Mouse (Mus musculus) heart, postnatal 0 days (tissue): ENCODE data around the gene Stx1b. TPM values are rescaled to one million over a fixed set of nuclear protein-coding genes. Genes with fewer than 3 reads are reported as not detected.
A peak's percentile ranks its signal among the peaks of the same experiment; 100 is the strongest.

Experiments
- ATAC-seq: fragments of 200-750 bp; cut with Nextera tagmentation; 2 replicates; pipeline ENCODE4 v1.8.0; 2017; ENCODE audit warnings: low read depth, moderate number of reproducible peaks, moderate library complexity; ENCODE audit not compliant: insufficient read depth
- DNase-seq: peaks from one replicate; pipeline ENCODE4 v3.0.0-alpha.2; 2016; ENCODE audit warnings: low spot score
- H3K27ac ChIP-seq: fragments of 300-500 bp; sonication (generic); 2 replicates; pipeline ENCODE4 v1.5.1; 2014; ENCODE audit warnings: low read depth, mild to moderate bottlenecking
- H3K27me3 ChIP-seq: fragments of 300-500 bp; sonication (generic); 2 replicates; pipeline ENCODE4 v1.6.1; 2014; ENCODE audit warnings: low read length, mixed read lengths; ENCODE audit not compliant: control insufficient read depth, insufficient read depth
- H3K36me3 ChIP-seq: fragments of 300-500 bp; sonication (generic); replicated peaks from 2 replicates; pipeline ENCODE4 v1.6.1; 2014; ENCODE audit warnings: low read length, mixed read lengths; ENCODE audit not compliant: control insufficient read depth, insufficient read depth
- H3K4me1 ChIP-seq: fragments of 300-500 bp; sonication (generic); 2 replicates; pipeline ENCODE4 v1.6.1; 2014; ENCODE audit warnings: antibody characterized with exemption; ENCODE audit not compliant: control insufficient read depth, insufficient read depth
- H3K4me2 ChIP-seq: fragments of 300-500 bp; sonication (generic); 2 replicates; pipeline ENCODE4 v1.6.1; 2014; ENCODE audit warnings: low read depth, mild to moderate bottlenecking, low read length, moderate library complexity
- H3K4me3 ChIP-seq: fragments of 300-500 bp; sonication (generic); 2 replicates; pipeline ENCODE4 v1.5.1; 2014; ENCODE audit warnings: low read depth, low read length
- H3K9ac ChIP-seq: fragments of 300-500 bp; sonication (generic); replicated peaks from 2 replicates; pipeline ENCODE4 v1.6.1; 2014; ENCODE audit warnings: low read depth, low read length, mixed read lengths
- H3K9me3 ChIP-seq: fragments of 300-500 bp; sonication (generic); replicated peaks from 2 replicates; pipeline ENCODE4 v1.6.1; 2016; ENCODE audit warnings: low read length; ENCODE audit not compliant: control insufficient read depth
- CTCF ChIP-seq: IDR thresholded peaks from 2 replicates; pipeline ENCODE4 v1.5.1; 2016; ENCODE audit warnings: antibody characterized with exemption, control low read depth, low read depth
- EP300 ChIP-seq: IDR thresholded peaks from 2 replicates; pipeline ENCODE4 v1.6.1; 2016; ENCODE audit warnings: antibody characterized with exemption, low read depth
- WGBS: fragments of 180-500 bp; shearing (Covaris S2); extraction: QIAGEN DNeasy Blood & Tissue Kit; methylation state at CpG from one replicate; pipeline ENCODE4 v1.1.7; 2014; 5-methylcytosine and 5-hydroxymethylcytosine counted together
- polyA plus RNA-seq: library from polyadenylated mRNA; unstranded; fragments of >200 nt; fragmentation: Nextera tagmentation; extraction: Ambion mirVana; gene quantifications from 2 replicates; pipeline ENCODE4 v1.2.1, GENCODE M21; 2015
- total RNA-seq: library from RNA; depleted of rRNA; stranded (reverse); fragments of >200 nt; gene quantifications from 2 replicates; pipeline ENCODE4 v1.2.3, GENCODE M21; 2014; ENCODE audit warnings: low replicate concordance

Gene Stx1b
- total and polyA plus RNA-seq, 2 experiments from 2014 or later: 0.15 to 0.51 TPM

DNA sequence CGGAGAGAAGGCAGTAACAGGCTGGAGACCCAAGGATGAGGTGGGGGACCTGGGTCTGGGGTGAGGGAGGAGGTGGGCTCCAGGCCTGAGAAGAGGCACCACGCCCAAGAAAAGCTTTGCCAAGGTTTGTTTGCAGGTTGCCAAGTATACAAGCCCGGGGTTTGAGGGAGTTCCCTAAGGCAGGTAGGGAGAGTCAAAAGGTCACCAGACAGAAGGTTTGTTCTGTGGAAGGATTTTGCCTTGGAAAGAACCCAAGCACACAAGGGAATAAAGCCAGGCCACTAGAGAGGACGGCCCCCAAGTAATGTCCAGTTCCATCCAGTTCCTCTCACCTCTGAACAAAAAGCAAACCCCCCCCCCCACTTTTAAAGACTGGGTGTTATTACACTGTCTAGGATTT is 13.1 kb downstream of the Stx1b start:
- DNase-seq: no peak
- Histone ChIP-seq H3K4me2 (no peak overlapping the region), H3K9ac (no peak overlapping the region), H3K4me1 (peaks cover 7% of the 10 kb centered on the region; the same call in 1 of the 2 replicates), H3K9me3 (no peaks in the 10 kb centered on the region), H3K4me3 (no peak overlapping the region), H3K27ac (no peak overlapping the region), H3K36me3 (no peaks in the 10 kb centered on the region), H3K27me3 (no peaks in the 10 kb centered on the region)
- WGBS: 75% methylated on average over 4 of the region's 4 CpGs
- no peak for ATAC-seq
- no peak for TF ChIP-seq EP300
- TF ChIP-seq CTCF: no peak

DNA sequence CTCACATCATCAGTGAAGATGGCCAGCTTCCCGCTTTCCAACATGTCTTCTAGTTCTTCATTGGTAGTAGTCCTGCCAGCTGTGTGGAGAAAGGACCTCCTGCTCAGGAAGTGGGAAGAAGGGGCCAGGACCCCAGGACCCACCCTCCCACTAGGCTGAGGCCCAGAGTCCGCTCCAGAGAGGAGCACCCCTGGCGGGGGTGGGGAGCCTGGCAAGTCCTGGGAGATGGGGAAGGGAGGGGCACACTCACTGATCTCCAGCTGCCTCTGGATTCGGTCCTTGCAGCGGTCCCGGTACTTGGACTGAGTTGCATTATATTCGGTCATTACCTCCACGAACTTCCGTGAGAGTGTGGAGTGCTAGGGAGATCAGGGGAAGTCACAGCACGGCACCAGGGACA is 13.7 kb downstream of the Stx1b start:
- TF ChIP-seq CTCF (no peak), EP300 (no peak)
- H3K27ac ChIP-seq: no peak overlapping the region
- DNase-seq (no peak), ATAC-seq (no peak)
- no peaks in the 10 kb centered on the region for H3K9me3 ChIP-seq
- no peak overlapping the region for H3K9ac ChIP-seq
- H3K4me3 ChIP-seq: no peak overlapping the region
- WGBS: 64% methylated on average over 10 of the region's 10 CpGs
- no peaks in the 10 kb centered on the region for H3K27me3 ChIP-seq
- peaks cover 1% of the 10 kb centered on the region; the same call in 1 of the 2 replicates for H3K4me1 ChIP-seq
- H3K36me3 ChIP-seq: no peaks in the 10 kb centered on the region
- H3K4me2 ChIP-seq: no peak overlapping the region

DNA sequence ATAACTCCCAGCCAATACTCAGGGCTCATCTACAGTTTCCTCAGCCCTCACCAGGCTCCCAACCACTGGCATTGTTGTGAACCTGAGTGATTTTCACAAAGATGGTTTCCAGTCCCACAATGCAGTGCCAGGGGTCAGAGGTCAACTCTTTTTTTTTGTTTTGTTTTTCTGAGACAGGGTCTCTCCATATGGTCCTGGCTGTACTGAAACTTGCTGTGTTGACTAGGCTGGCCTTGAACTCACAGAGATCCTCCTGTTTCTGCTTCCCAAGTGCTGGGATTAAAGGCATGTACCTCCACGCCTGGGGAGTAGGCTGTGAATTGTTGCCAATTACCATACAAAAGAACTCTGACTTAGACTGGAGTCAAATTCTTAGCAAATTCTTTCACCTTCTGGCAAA is 14.5 kb downstream of the Stx1b start:
- Histone ChIP-seq H3K36me3 (no peaks in the 10 kb centered on the region), H3K4me2 (no peak overlapping the region), H3K9ac (no peak overlapping the region), H3K4me3 (no peak overlapping the region), H3K4me1 (no peaks in the 10 kb centered on the region), H3K9me3 (no peaks in the 10 kb centered on the region), H3K27me3 (no peaks in the 10 kb centered on the region), H3K27ac (no peak overlapping the region)
- no peak for TF ChIP-seq EP300
- no peak for TF ChIP-seq CTCF
- ATAC-seq (no peak), DNase-seq (no peak)
- WGBS: 85% methylated on average over 1 of the region's 1 CpGs

DNA sequence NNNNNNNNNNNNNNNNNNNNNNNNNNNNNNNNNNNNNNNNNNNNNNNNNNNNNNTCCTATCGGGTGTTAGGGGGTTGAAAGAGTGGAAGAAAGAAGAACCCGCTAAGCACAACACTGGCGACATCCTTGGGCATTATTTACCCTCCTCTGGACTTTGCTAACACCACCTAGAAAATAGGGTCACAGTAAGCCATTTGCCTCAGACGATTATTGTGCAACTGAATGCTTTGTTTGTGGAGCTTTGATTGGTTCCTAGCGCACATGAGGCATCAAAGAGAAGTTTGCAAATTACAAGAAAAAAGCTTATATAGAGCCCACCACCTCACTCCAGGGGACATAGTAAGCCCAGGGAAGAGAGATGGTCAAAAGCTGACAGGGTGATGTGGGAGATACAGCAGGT is 15.5 kb downstream of the Stx1b start:
- Histone ChIP-seq H3K4me1 (no peaks in the 10 kb centered on the region), H3K27ac (no peak overlapping the region), H3K4me3 (no peak overlapping the region), H3K4me2 (no peak overlapping the region), H3K9ac (no peak overlapping the region), H3K27me3 (no peaks in the 10 kb centered on the region), H3K36me3 (no peaks in the 10 kb centered on the region), H3K9me3 (no peaks in the 10 kb centered on the region)
- 67% methylated on average over 5 of the region's 5 CpGs for WGBS
- TF ChIP-seq EP300: no peak
- TF ChIP-seq CTCF: no peak
- DNase-seq (no peak), ATAC-seq (no peak)

DNA sequence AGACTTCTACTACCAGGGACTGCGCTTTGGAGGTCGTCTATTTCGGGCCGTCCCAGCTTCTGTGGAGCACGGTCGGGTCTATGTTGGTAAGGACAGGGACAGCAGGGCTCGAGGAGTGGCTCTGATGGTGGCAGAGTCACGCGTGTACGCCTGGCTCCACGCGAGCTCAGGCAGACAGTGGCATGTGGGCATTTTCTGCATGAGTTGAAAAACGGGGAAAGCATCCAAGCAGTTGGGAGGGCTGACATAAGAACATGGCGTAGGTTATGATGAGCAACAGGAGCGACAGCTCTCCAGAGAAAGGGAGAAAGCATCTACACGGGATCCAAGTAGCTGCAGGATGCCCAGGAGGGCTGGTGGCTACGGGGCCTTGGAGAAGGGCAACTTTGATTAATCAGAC is 22.0 kb downstream of the Stx1b start:
- no peaks in the 10 kb centered on the region for H3K9me3 ChIP-seq
- peaks cover 24% of the 10 kb centered on the region for H3K36me3 ChIP-seq
- no peak overlapping the region for H3K9ac ChIP-seq
- DNase-seq: no peak
- H3K4me3 ChIP-seq: no peak overlapping the region
- H3K4me1 ChIP-seq: peaks cover 8% of the 10 kb centered on the region
- WGBS: 86% methylated on average over 17 of the region's 17 CpGs
- no peak for TF ChIP-seq EP300
- no peak for TF ChIP-seq CTCF
- no peak overlapping the region for H3K4me2 ChIP-seq
- no peak overlapping the region for H3K27ac ChIP-seq
- no peaks in the 10 kb centered on the region for H3K27me3 ChIP-seq
- no peak for ATAC-seq

- WGBS: 87% methylated on average over 8 of the region's 8 CpGs
- H3K9me3 ChIP-seq: no peaks in the 10 kb centered on the region
- peak overlapping the region; percentile 35 for H3K4me3 ChIP-seq
- peak overlapping the region; percentile 60 for H3K4me2 ChIP-seq
- DNase-seq: no peak
- H3K9ac ChIP-seq: peak overlapping the region; percentile 34; the same call in 1 of the 2 replicates
- peaks cover 36% of the 10 kb centered on the region for H3K36me3 ChIP-seq
- no peaks in the 10 kb centered on the region for H3K27me3 ChIP-seq
- TF ChIP-seq CTCF (no peak), EP300 (no peak)
- no peak for ATAC-seq
- H3K27ac ChIP-seq: peak overlapping the region; percentile 41; the same call in 1 of the 2 replicates
- peaks cover 8% of the 10 kb centered on the region for H3K4me1 ChIP-seq
These were observed 23.2 kb downstream of the Stx1b start for GRCm38 (mm10) chr7:127801010-127801621.
